Mouse (Mus musculus): Measurements from ENCODE around the gene Hspb7. TPM values are rescaled to one million over a fixed set of nuclear protein-coding genes. Genes with fewer than 3 reads are reported as not detected.

Hspb7 gene
- not detected in 2 replicates for polyA plus RNA-seq (2012)

GRCm38 (mm10) chr4:141420192-141420829 lies at the start of gene Hspb7:
TSS of gene Hspb7 (plus strand) at chr4:141420779.
- no peaks in the 10 kb centered on the region for H3K4me1 ChIP-seq (ENCODE audit: control insufficient read depth)
- TF ChIP-seq GATA1 (IDR thresholded peaks at IDR 0.05; ENCODE audit: low read length) (no peak), TAL1 (IDR thresholded peaks at IDR 0.05; ENCODE audit: low read length) (no peak)
- no peak within 1 kb of the TSS for H3K4me3 ChIP-seq (replicated peaks)
- no peaks in the 10 kb centered on the region for H3K36me3 ChIP-seq (ENCODE audit: control insufficient read depth)
- H3K27me3 ChIP-seq (ENCODE audit: control insufficient read depth), result no peaks in the 10 kb centered on the region
- H3K9me3 ChIP-seq (ENCODE audit: control insufficient read depth, low read length), result no peaks in the 10 kb centered on the region

- H3K9me3 ChIP-seq (ENCODE audit: control insufficient read depth, low read length), result no peaks in the 10 kb centered on the region
- no peak overlapping the region for H3K4me3 ChIP-seq (replicated peaks)
- no peaks in the 10 kb centered on the region for H3K4me1 ChIP-seq (ENCODE audit: control insufficient read depth)
- peaks cover 16% of the 10 kb centered on the region for H3K27me3 ChIP-seq (ENCODE audit: control insufficient read depth)
- TF ChIP-seq TAL1 (IDR thresholded peaks at IDR 0.05; ENCODE audit: low read length), result no peak
- TF ChIP-seq GATA1 (IDR thresholded peaks at IDR 0.05; ENCODE audit: low read length), result no peak
- no peaks in the 10 kb centered on the region for H3K36me3 ChIP-seq (ENCODE audit: control insufficient read depth)
These were observed 48.2 kb upstream of the Hspb7 start for GRCm38 (mm10) chr4:141372426-141372825.

GRCm38 (mm10) chr4:141379674-141380073 lies 40.9 kb upstream of the Hspb7 start:
- TF ChIP-seq GATA1 (IDR thresholded peaks at IDR 0.05; ENCODE audit: low read length) (no peak), TAL1 (IDR thresholded peaks at IDR 0.05; ENCODE audit: low read length) (no peak)
- H3K27me3 ChIP-seq (ENCODE audit: control insufficient read depth), result peaks cover 32% of the 10 kb centered on the region
- no peaks in the 10 kb centered on the region for H3K4me1 ChIP-seq (ENCODE audit: control insufficient read depth)
- H3K4me3 ChIP-seq (replicated peaks), result no peak overlapping the region
- no peaks in the 10 kb centered on the region for H3K9me3 ChIP-seq (ENCODE audit: control insufficient read depth, low read length)
- no peaks in the 10 kb centered on the region for H3K36me3 ChIP-seq (ENCODE audit: control insufficient read depth)

- Histone ChIP-seq H3K4me3 (replicated peaks) (no peak overlapping the region), H3K36me3 (ENCODE audit: control insufficient read depth) (no peaks in the 10 kb centered on the region), H3K9me3 (ENCODE audit: control insufficient read depth, low read length) (no peaks in the 10 kb centered on the region), H3K27me3 (ENCODE audit: control insufficient read depth) (peaks cover 34% of the 10 kb centered on the region), H3K4me1 (ENCODE audit: control insufficient read depth) (no peaks in the 10 kb centered on the region)
- no peak for TF ChIP-seq TAL1 (IDR thresholded peaks at IDR 0.05; ENCODE audit: low read length)
These were observed 38.2 kb upstream of the Hspb7 start for GRCm38 (mm10) chr4:141382406-141382805.

- Histone ChIP-seq H3K27me3 (ENCODE audit: control insufficient read depth) (peaks cover 34% of the 10 kb centered on the region), H3K9me3 (ENCODE audit: control insufficient read depth, low read length) (no peaks in the 10 kb centered on the region), H3K4me1 (ENCODE audit: control insufficient read depth) (no peaks in the 10 kb centered on the region), H3K36me3 (ENCODE audit: control insufficient read depth) (no peaks in the 10 kb centered on the region), H3K4me3 (replicated peaks) (no peak overlapping the region)
- TF ChIP-seq TAL1 (IDR thresholded peaks at IDR 0.05; ENCODE audit: low read length) (no peak), GATA1 (IDR thresholded peaks at IDR 0.05; ENCODE audit: low read length) (no peak)
These were observed 35.3 kb upstream of the Hspb7 start for GRCm38 (mm10) chr4:141385275-141385674.

GRCm38 (mm10) chr4:141386150-141386549 lies 34.4 kb upstream of the Hspb7 start:
- H3K27me3 ChIP-seq (ENCODE audit: control insufficient read depth), result peaks cover 33% of the 10 kb centered on the region
- no peak overlapping the region for H3K4me3 ChIP-seq (replicated peaks)
- TF ChIP-seq TAL1 (IDR thresholded peaks at IDR 0.05; ENCODE audit: low read length), result no peak
- TF ChIP-seq GATA1 (IDR thresholded peaks at IDR 0.05; ENCODE audit: low read length), result no peak
- H3K9me3 ChIP-seq (ENCODE audit: control insufficient read depth, low read length), result no peaks in the 10 kb centered on the region
- H3K4me1 ChIP-seq (ENCODE audit: control insufficient read depth), result no peaks in the 10 kb centered on the region
- H3K36me3 ChIP-seq (ENCODE audit: control insufficient read depth), result no peaks in the 10 kb centered on the region

GRCm38 (mm10) chr4:141387093-141387784 lies 33.3 kb upstream of the Hspb7 start:
- Histone ChIP-seq H3K36me3 (ENCODE audit: control insufficient read depth) (no peaks in the 10 kb centered on the region), H3K4me3 (replicated peaks) (no peak overlapping the region), H3K9me3 (ENCODE audit: control insufficient read depth, low read length) (no peaks in the 10 kb centered on the region), H3K27me3 (ENCODE audit: control insufficient read depth) (peaks cover 25% of the 10 kb centered on the region), H3K4me1 (ENCODE audit: control insufficient read depth) (no peaks in the 10 kb centered on the region)
- TF ChIP-seq TAL1 (IDR thresholded peaks at IDR 0.05; ENCODE audit: low read length) (no peak), GATA1 (IDR thresholded peaks at IDR 0.05; ENCODE audit: low read length) (no peak)

- no peaks in the 10 kb centered on the region for H3K36me3 ChIP-seq (ENCODE audit: control insufficient read depth)
- no peaks in the 10 kb centered on the region for H3K9me3 ChIP-seq (ENCODE audit: control insufficient read depth, low read length)
- H3K4me3 ChIP-seq (replicated peaks), result no peak overlapping the region
- peaks cover 20% of the 10 kb centered on the region for H3K27me3 ChIP-seq (ENCODE audit: control insufficient read depth)
- no peak for TF ChIP-seq TAL1 (IDR thresholded peaks at IDR 0.05; ENCODE audit: low read length)
- TF ChIP-seq GATA1 (IDR thresholded peaks at IDR 0.05; ENCODE audit: low read length), result no peak
- H3K4me1 ChIP-seq (ENCODE audit: control insufficient read depth), result no peaks in the 10 kb centered on the region
These were observed 32.6 kb upstream of the Hspb7 start for GRCm38 (mm10) chr4:141387933-141388332.

- Histone ChIP-seq H3K4me1 (ENCODE audit: control insufficient read depth) (no peaks in the 10 kb centered on the region), H3K27me3 (ENCODE audit: control insufficient read depth) (peaks cover 3% of the 10 kb centered on the region), H3K36me3 (ENCODE audit: control insufficient read depth) (no peaks in the 10 kb centered on the region), H3K4me3 (replicated peaks) (no peak overlapping the region), H3K9me3 (ENCODE audit: control insufficient read depth, low read length) (no peaks in the 10 kb centered on the region)
- no peak for TF ChIP-seq TAL1 (IDR thresholded peaks at IDR 0.05; ENCODE audit: low read length)
- TF ChIP-seq GATA1 (IDR thresholded peaks at IDR 0.05; ENCODE audit: low read length), result no peak
These were observed 31.0 kb upstream of the Hspb7 start for GRCm38 (mm10) chr4:141389366-141390150.

All from erythroblast, embryonic 14.5 days (primary cell).